Mouse (Mus musculus) embryo, embryonic 10 days (tissue): Measurements from ENCODE around the gene Map3k10.

Experiments used
- DNase-seq: peaks from one replicate; pipeline ENCODE4 v3.0.0-alpha.2; 2015; ENCODE audit warnings: low spot score

The Map3k10 gene

DNA sequence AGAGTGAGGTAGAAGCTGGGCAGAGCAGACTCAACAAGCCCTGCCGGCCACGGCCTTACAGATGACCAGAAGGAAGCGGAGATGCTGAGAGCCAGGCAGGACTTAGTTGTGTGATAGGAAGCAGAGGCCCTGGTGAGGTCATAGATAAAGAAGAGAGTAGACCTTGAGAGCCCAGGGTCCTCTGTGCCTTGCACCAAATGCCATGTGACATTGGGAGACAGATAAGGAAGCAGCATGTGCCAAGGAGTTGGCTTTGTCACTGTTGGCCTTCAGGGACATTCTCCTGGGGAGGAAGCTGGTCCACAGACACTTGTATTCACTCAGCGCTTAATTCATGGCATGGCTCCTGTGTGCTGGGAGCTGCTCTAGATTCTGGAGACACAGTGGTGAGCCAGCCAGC is 65.1 kb downstream of the Map3k10 start:
- no peak for DNase-seq

DNA sequence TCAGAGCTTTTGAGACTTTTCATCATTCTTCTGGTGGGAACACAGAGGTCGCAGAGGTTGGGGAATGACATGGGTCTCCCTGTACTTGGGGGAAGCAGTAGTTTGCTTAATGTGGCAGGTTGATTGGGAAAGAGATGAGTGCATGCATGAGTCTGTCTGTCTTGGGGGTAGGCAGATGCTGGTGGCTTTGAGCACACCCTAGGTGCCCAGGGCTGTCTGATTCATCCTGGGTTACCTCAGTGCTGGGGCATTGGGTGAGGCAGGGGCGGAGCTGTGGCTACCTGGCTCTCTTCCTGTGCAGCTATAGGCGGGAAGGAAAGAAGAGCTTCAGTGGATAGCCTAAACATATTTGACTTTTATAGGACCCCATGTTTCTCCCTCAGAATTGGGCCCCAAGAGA is 66.3 kb downstream of the Map3k10 start:
- DNase-seq: no peak

DNA sequence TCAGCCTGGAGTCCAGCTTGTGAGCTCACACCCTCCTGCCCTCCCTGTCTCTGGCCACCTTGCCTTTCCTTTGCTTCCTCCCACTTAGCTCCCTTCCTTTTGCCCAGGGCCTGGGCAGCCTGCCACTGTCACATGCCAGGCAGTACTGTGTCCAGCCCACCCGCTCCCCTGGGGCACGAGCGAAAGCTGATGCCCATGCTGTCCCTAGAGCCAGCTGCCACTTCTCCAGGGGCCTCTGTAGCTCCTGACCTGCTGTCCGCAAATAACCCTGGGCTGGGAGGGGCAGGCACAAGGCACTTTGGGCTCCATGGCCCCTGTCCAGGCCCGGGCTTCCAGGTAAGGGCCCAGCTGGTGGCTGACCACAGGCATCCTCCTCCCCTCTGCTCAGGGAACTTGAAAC is 66.8 kb downstream of the Map3k10 start:
- no peak for DNase-seq

DNA sequence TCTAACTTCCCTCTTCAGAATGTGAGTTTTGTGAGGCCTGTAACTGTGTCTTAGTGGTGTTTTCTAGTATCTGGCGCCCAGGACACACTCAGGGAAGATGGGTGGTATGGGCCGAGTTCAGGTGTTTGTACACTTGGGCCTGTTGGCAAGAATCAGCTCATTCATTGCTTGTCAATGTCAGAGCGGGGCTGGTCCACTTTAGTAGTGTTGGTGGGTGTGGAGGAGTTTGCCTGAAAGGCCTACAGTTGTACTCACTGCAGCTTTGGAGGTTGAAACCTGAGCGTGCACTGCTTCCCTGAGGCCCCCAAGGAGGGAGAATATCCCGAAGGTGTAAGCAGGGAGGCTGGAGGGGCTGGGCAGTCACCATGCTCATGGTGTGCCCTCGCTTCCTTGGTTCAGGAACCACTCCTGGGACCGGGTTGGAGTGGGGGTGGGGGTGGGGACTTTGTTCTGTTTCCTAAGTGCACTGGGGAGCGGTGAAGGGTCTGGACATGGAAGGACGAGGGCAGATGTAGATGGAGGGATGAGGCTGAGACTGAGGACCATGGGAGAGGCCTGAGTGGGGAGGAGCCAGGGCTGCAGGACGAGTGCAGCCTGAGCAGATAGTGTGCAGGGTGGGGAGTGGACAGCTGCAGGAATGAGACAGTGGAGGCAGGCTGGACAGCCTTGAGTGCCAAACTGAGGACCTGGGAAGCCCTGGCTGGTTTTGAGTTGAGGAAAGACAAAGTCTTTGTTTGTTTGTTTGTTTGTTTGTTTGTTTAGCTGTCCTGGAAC is 67.7 kb downstream of the Map3k10 start:
- DNase-seq: no peak
